Mouse (Mus musculus) testis, adult 2 months (tissue): ENCODE results near the gene Fam78a.

Source experiments
- CTCF ChIP-seq: fragments of 200-500 bp; IDR thresholded peaks from 2 replicates; pipeline ENCODE4 v1.5.1; 2012; ENCODE audit warnings: low read depth, mild to moderate bottlenecking, inconsistent platforms, low read length, moderate library complexity; ENCODE audit not compliant: control insufficient read depth, insufficient read depth, insufficient replicate concordance
- POLR2A ChIP-seq: fragments of 200-500 bp; IDR thresholded peaks from 2 replicates; pipeline ENCODE4 v1.6.1; 2012; ENCODE audit warnings: low read depth, mild to moderate bottlenecking, inconsistent platforms, low read length, moderate library complexity; ENCODE audit not compliant: control insufficient read depth

DNA sequence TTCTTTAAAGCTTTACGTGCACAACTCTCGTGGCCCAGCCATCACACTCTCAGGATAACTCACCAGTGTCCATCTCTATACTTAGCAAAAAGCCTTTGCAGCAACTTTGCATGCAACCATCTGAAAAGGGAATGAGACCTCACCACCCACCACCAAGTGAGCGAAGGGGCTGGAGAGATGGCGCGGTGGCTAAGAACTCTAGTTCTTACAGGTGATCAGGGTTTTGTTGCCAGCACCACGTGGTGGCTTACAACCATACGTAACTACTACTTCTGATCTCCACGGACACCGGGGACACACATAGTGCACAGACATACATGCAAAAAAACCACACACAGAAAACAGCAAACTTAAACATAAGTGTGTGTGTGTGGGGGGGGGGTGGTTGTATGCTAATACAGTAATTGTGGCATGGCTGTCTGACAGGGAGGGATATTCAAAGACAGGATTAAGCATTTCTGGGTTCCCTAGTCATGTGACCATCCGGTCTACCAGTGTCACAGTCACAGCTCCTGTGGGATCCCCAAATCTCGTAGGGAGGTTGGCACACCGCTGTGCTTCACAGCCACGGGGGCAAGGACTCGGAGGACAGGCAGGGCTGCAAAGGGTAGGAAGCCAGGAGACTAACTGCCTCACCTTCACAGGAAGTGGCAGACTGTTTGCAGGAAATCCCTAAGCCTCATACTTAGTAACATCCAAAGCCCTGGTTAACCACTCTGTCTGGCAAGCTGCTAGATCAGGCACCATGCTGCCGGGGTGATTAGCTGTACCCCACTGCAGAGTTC, 21.8 kb downstream of the Fam78a start:
- TF ChIP-seq POLR2A (no peak), CTCF (no peak)
